Mouse (Mus musculus): Measurements from ENCODE around the gene Snrk. TPM values are rescaled to one million over a fixed set of nuclear protein-coding genes. Genes with fewer than 3 reads are reported as not detected.

The Snrk gene
- polyA plus RNA-seq, 1 experiment = 51.2 TPM

- H3K27ac ChIP-seq (ENCODE audit: insufficient read depth, low read length) = no peak overlapping the region
- TF ChIP-seq POLR2A (IDR thresholded peaks at IDR 0.05; ENCODE audit: low read depth, low read length) (no peak), CTCF (IDR thresholded peaks at IDR 0.05; ENCODE audit: borderline replicate concordance, insufficient read depth, low read length) (peak; percentile 69; the same call in 1 of the 2 replicates)
- H3K4me3 ChIP-seq (ENCODE audit: insufficient read depth, low read length) = no peak overlapping the region
- H3K4me1 ChIP-seq (ENCODE audit: control insufficient read depth, insufficient read depth, low read length) = peaks cover 8% of the 10 kb centered on the region
Observed at GRCm38 (mm10) chr9:122120089-122120488, 3.0 kb downstream of the Snrk start.

- no peak for TF ChIP-seq POLR2A (IDR thresholded peaks at IDR 0.05; ENCODE audit: low read depth, low read length)
- Histone ChIP-seq H3K27ac (ENCODE audit: insufficient read depth, low read length) (no peak overlapping the region), H3K4me3 (ENCODE audit: insufficient read depth, low read length) (no peak overlapping the region), H3K4me1 (ENCODE audit: control insufficient read depth, insufficient read depth, low read length) (peaks cover 8% of the 10 kb centered on the region)
Observed at GRCm38 (mm10) chr9:122122113-122122512, 5.0 kb downstream of the Snrk start.

GRCm38 (mm10) chr9:122123181-122123580, 6.1 kb downstream of the Snrk start:
- no peak overlapping the region for H3K4me3 ChIP-seq (ENCODE audit: insufficient read depth, low read length)
- H3K27ac ChIP-seq (ENCODE audit: insufficient read depth, low read length) = 0 out of 2 replicates have a peak overlapping the region, but pooled peaks have one; percentile 6
- H3K4me1 ChIP-seq (ENCODE audit: control insufficient read depth, insufficient read depth, low read length) = peaks cover 8% of the 10 kb centered on the region
- no peak for TF ChIP-seq POLR2A (IDR thresholded peaks at IDR 0.05; ENCODE audit: low read depth, low read length)
- TF ChIP-seq CTCF (IDR thresholded peaks at IDR 0.05; ENCODE audit: borderline replicate concordance, insufficient read depth, low read length) = no peak

- Histone ChIP-seq H3K4me1 (ENCODE audit: control insufficient read depth, insufficient read depth, low read length) (peaks cover 8% of the 10 kb centered on the region), H3K27ac (ENCODE audit: insufficient read depth, low read length) (peak overlapping the region; percentile 86), H3K4me3 (ENCODE audit: insufficient read depth, low read length) (no peak overlapping the region)
- no peak for TF ChIP-seq POLR2A (IDR thresholded peaks at IDR 0.05; ENCODE audit: low read depth, low read length)
Observed at GRCm38 (mm10) chr9:122125723-122126290, 8.7 kb downstream of the Snrk start.

GRCm38 (mm10) chr9:122126790-122127189, 9.7 kb downstream of the Snrk start:
- TF ChIP-seq CTCF (IDR thresholded peaks at IDR 0.05; ENCODE audit: borderline replicate concordance, insufficient read depth, low read length) (no peak), POLR2A (IDR thresholded peaks at IDR 0.05; ENCODE audit: low read depth, low read length) (no peak)
- H3K4me3 ChIP-seq (ENCODE audit: insufficient read depth, low read length) = no peak overlapping the region

GRCm38 (mm10) chr9:122127271-122127785, 10.3 kb downstream of the Snrk start:
- TF ChIP-seq CTCF (IDR thresholded peaks at IDR 0.05; ENCODE audit: borderline replicate concordance, insufficient read depth, low read length) = no peak
- no peak for TF ChIP-seq POLR2A (IDR thresholded peaks at IDR 0.05; ENCODE audit: low read depth, low read length)
- H3K4me1 ChIP-seq (ENCODE audit: control insufficient read depth, insufficient read depth, low read length) = peaks cover 8% of the 10 kb centered on the region
- no peak overlapping the region for H3K27ac ChIP-seq (ENCODE audit: insufficient read depth, low read length)

More at GRCm38 (mm10) chr9:122126790-122127189, 9.7 kb downstream of the Snrk start:
- H3K27ac ChIP-seq (ENCODE audit: insufficient read depth, low read length) = no peak overlapping the region
- H3K4me1 ChIP-seq (ENCODE audit: control insufficient read depth, insufficient read depth, low read length) = peaks cover 8% of the 10 kb centered on the region

GRCm38 (mm10) chr9:122128686-122129085, 11.6 kb downstream of the Snrk start:
- H3K4me3 ChIP-seq (ENCODE audit: insufficient read depth, low read length) = no peak overlapping the region
- no peak for TF ChIP-seq POLR2A (IDR thresholded peaks at IDR 0.05; ENCODE audit: low read depth, low read length)
- H3K27ac ChIP-seq (ENCODE audit: insufficient read depth, low read length) = no peak overlapping the region
- peaks cover 8% of the 10 kb centered on the region for H3K4me1 ChIP-seq (ENCODE audit: control insufficient read depth, insufficient read depth, low read length)

More at GRCm38 (mm10) chr9:122127271-122127785, 10.3 kb downstream of the Snrk start:
- no peak overlapping the region for H3K4me3 ChIP-seq (ENCODE audit: insufficient read depth, low read length)

GRCm38 (mm10) chr9:122130666-122131065, 13.6 kb downstream of the Snrk start:
- H3K4me1 ChIP-seq (ENCODE audit: control insufficient read depth, insufficient read depth, low read length) = peaks cover 3% of the 10 kb centered on the region; the same call in 1 of the 2 replicates
- TF ChIP-seq POLR2A (IDR thresholded peaks at IDR 0.05; ENCODE audit: low read depth, low read length) (no peak), CTCF (IDR thresholded peaks at IDR 0.05; ENCODE audit: borderline replicate concordance, insufficient read depth, low read length) (no peak)
- H3K27ac ChIP-seq (ENCODE audit: insufficient read depth, low read length) = no peak overlapping the region
- no peak overlapping the region for H3K4me3 ChIP-seq (ENCODE audit: insufficient read depth, low read length)

GRCm38 (mm10) chr9:122132145-122132544, 15.1 kb downstream of the Snrk start:
- TF ChIP-seq CTCF (IDR thresholded peaks at IDR 0.05; ENCODE audit: borderline replicate concordance, insufficient read depth, low read length) = no peak
- TF ChIP-seq POLR2A (IDR thresholded peaks at IDR 0.05; ENCODE audit: low read depth, low read length) = no peak
- H3K27ac ChIP-seq (ENCODE audit: insufficient read depth, low read length) = no peak overlapping the region
- H3K4me1 ChIP-seq (ENCODE audit: control insufficient read depth, insufficient read depth, low read length) = peaks cover 3% of the 10 kb centered on the region; the same call in 1 of the 2 replicates
- no peak overlapping the region for H3K4me3 ChIP-seq (ENCODE audit: insufficient read depth, low read length)

GRCm38 (mm10) chr9:122135095-122135884, 18.2 kb downstream of the Snrk start:
- peaks cover 3% of the 10 kb centered on the region; the same call in 1 of the 2 replicates for H3K4me1 ChIP-seq (ENCODE audit: control insufficient read depth, insufficient read depth, low read length)
- TF ChIP-seq POLR2A (IDR thresholded peaks at IDR 0.05; ENCODE audit: low read depth, low read length) = no peak
- TF ChIP-seq CTCF (IDR thresholded peaks at IDR 0.05; ENCODE audit: borderline replicate concordance, insufficient read depth, low read length) = no peak
- no peak overlapping the region for H3K4me3 ChIP-seq (ENCODE audit: insufficient read depth, low read length)
- no peak overlapping the region for H3K27ac ChIP-seq (ENCODE audit: insufficient read depth, low read length)
